Mouse (Mus musculus) hindbrain, postnatal 0 days (tissue): ENCODE measurements around the gene Map4k1. TPM values are rescaled to one million over a fixed set of nuclear protein-coding genes. Genes with fewer than 3 reads are reported as not detected.

ENCODE experiments used
- ATAC-seq: fragments of 200-750 bp; cut with Nextera tagmentation; 2 replicates; pipeline ENCODE4 v1.8.0; 2017; ENCODE audit warnings: mild to moderate bottlenecking, moderate TSS enrichment, moderate library complexity
- DNase-seq: peaks from one replicate; pipeline ENCODE4 v3.0.0-alpha.2; 2015; ENCODE audit warnings: low spot score
- H3K27ac ChIP-seq: fragments of 300-500 bp; sonication (generic); 2 replicates; pipeline ENCODE4 v1.5.1; 2014; ENCODE audit warnings: mild to moderate bottlenecking
- H3K27me3 ChIP-seq: fragments of 300-500 bp; sonication (generic); 2 replicates; pipeline ENCODE4 v1.6.1; 2014; ENCODE audit warnings: low read length, mixed read lengths; ENCODE audit not compliant: insufficient read depth
- H3K36me3 ChIP-seq: fragments of 300-500 bp; sonication (generic); 2 replicates; pipeline ENCODE4 v1.6.1; 2014; ENCODE audit warnings: low read length, mixed read lengths; ENCODE audit not compliant: insufficient read depth
- H3K4me1 ChIP-seq: fragments of 300-500 bp; sonication (generic); 2 replicates; pipeline ENCODE4 v1.6.1; 2014; ENCODE audit warnings: antibody characterized with exemption, low read length, mixed read lengths; ENCODE audit not compliant: insufficient read depth
- H3K4me2 ChIP-seq: fragments of 300-500 bp; sonication (generic); 2 replicates; pipeline ENCODE4 v1.6.1; 2014; ENCODE audit warnings: low read depth, mild to moderate bottlenecking, low read length, moderate library complexity, mixed read lengths
- H3K4me3 ChIP-seq: fragments of 300-500 bp; sonication (generic); 2 replicates; pipeline ENCODE4 v1.5.1; 2014; ENCODE audit warnings: low read length
- H3K9ac ChIP-seq: fragments of 300-500 bp; sonication (generic); replicated peaks from 2 replicates; pipeline ENCODE4 v1.6.1; 2014; ENCODE audit warnings: mild to moderate bottlenecking, low read length, moderate library complexity, mixed read lengths
- H3K9me3 ChIP-seq: fragments of 300-500 bp; sonication (generic); 2 replicates; pipeline ENCODE4 v1.6.1; 2016; ENCODE audit warnings: low read length, mixed read lengths
- CTCF ChIP-seq: IDR thresholded peaks from 2 replicates; pipeline ENCODE4 v1.5.1; 2016; ENCODE audit warnings: antibody characterized with exemption, control low read depth, low read depth
- WGBS: fragments of 180-500 bp; shearing (Covaris S2); extraction: QIAGEN DNeasy Blood & Tissue Kit; methylation state at CpG from one replicate; pipeline ENCODE4 v1.1.7; 2014; 5-methylcytosine and 5-hydroxymethylcytosine counted together
- polyA plus RNA-seq: library from polyadenylated mRNA; unstranded; fragments of >200 nt; fragmentation: Nextera tagmentation; extraction: Ambion mirVana; gene quantifications from 2 replicates; pipeline ENCODE4 v1.2.1, GENCODE M21; 2015
- total RNA-seq: library from RNA; depleted of rRNA; stranded (reverse); fragments of >200 nt; gene quantifications from 2 replicates; pipeline ENCODE4 v1.2.3, GENCODE M21; 2014

Map4k1 gene
- total and polyA plus RNA-seq, 2 experiments from 2014 or later, result 5.8 to 15.0 TPM

DNA sequence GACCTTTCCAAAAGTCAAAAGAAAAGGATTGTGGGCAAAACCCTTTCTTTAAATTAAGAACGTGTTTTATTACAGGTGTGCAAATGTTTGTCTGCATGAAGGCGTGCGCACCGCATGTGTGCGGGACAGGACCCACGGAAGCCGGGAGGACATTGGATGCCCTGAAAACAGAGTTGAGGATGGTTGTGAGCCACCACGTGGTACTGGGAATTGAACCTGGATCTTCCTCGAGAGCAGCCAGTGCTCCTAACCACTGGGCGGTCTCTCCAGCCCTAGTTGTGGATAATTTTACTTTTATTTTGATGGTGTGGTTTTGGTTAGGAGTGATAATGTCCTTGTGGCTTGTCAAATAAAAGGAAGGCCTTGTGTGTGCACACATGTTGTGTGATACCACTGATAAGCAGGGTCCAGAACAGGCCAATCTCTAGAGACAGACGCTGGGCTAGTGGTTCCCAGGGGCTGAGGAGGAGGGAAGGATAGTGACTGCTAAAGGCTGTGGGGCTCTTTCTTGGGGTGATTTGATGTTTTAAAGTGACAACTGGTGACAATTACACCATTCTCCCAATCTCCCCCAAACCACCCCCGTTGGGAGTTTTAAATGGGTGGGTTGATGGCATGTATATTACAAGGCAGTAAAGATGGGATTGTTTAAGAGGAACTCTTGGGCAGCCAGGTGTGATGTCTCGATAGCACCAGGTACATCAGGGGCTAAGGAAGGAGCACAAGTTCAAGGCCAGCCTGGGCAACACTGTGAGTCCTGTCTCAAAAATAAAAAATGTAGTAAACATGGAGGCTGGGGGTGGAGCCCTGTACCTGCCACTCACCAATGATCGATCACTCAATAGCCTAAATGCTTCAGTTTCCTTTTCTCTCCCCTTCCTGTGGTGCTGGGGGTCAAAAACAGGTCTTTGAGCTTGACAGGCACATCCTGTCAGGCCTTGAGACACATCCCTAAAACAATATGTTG lies 48.1 kb downstream of the Map4k1 start:
- DNase-seq, result no peak
- Histone ChIP-seq H3K9me3 (no peaks in the 10 kb centered on the region), H3K27ac (no peak overlapping the region), H3K4me2 (no peak overlapping the region), H3K9ac (no peak overlapping the region), H3K4me1 (no peaks in the 10 kb centered on the region), H3K27me3 (no peaks in the 10 kb centered on the region), H3K36me3 (no peaks in the 10 kb centered on the region), H3K4me3 (no peak overlapping the region)
- no peak for ATAC-seq
- 92% methylated on average over 14 of the region's 14 CpGs for WGBS
- no peak for TF ChIP-seq CTCF

GRCm38 (mm10) chr7:29031641-29032040 lies 49.8 kb downstream of the Map4k1 start:
- H3K4me1 ChIP-seq, result no peaks in the 10 kb centered on the region
- no peaks in the 10 kb centered on the region for H3K36me3 ChIP-seq
- H3K27ac ChIP-seq, result no peak overlapping the region
- H3K4me3 ChIP-seq, result no peak overlapping the region
- no peak overlapping the region for H3K4me2 ChIP-seq
- 64% methylated on average over 10 of the region's 10 CpGs for WGBS
- H3K9me3 ChIP-seq, result no peaks in the 10 kb centered on the region
- TF ChIP-seq CTCF, result no peak
- DNase-seq (no peak), ATAC-seq (no peak)
- H3K27me3 ChIP-seq, result no peaks in the 10 kb centered on the region
- H3K9ac ChIP-seq, result no peak overlapping the region

DNA sequence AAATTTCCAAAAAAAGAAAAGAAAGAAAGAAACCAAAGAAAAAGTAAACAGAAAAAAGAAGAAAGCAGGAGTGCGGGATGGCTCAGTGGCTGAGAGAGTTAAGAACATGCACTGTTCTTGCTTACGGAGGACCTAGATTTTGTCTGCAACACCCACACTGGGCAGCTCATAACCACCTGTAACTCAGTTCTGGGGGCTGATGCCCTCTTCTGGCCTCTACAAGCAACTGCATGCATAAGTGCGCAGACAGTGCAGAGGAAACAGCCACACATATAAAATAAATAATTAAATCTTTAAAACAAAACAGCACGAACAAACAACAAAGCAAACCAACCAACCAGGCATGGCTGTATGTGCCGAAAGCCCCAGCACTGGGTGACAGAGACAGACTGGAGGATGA lies 50.8 kb downstream of the Map4k1 start:
- Histone ChIP-seq H3K4me3 (no peak overlapping the region), H3K4me2 (no peak overlapping the region)

GRCm38 (mm10) chr7:29037261-29037660 lies 55.4 kb downstream of the Map4k1 start:
- Histone ChIP-seq H3K9me3 (no peaks in the 10 kb centered on the region), H3K27ac (no peak overlapping the region), H3K9ac (no peak overlapping the region), H3K36me3 (no peaks in the 10 kb centered on the region), H3K4me1 (no peaks in the 10 kb centered on the region), H3K4me2 (no peak overlapping the region), H3K27me3 (no peaks in the 10 kb centered on the region), H3K4me3 (no peak overlapping the region)
- ATAC-seq, result no peak
- 90% methylated on average over 6 of the region's 6 CpGs for WGBS
- no peak for DNase-seq
- peak; percentile 20; the same call in 1 of the 2 replicates for TF ChIP-seq CTCF

More for the DNA sequence above, 50.8 kb downstream of the Map4k1 start:
- DNase-seq, result no peak
- no peak overlapping the region for H3K27ac ChIP-seq
- H3K27me3 ChIP-seq, result no peaks in the 10 kb centered on the region
- no peak overlapping the region for H3K9ac ChIP-seq
- H3K9me3 ChIP-seq, result no peaks in the 10 kb centered on the region
- WGBS, result 86% methylated on average over 5 of the region's 5 CpGs
- no peaks in the 10 kb centered on the region for H3K36me3 ChIP-seq
- ATAC-seq, result no peak
- no peaks in the 10 kb centered on the region for H3K4me1 ChIP-seq
- TF ChIP-seq CTCF, result peak; percentile 59

- Histone ChIP-seq H3K9ac (peak overlapping the region; percentile 45), H3K27ac (0 out of 2 replicates have a peak overlapping the region, but pooled peaks have one; percentile 26), H3K27me3 (no peaks in the 10 kb centered on the region), H3K9me3 (no peaks in the 10 kb centered on the region), H3K4me2 (peak overlapping the region; percentile 71), H3K4me3 (peak overlapping the region; percentile 31), H3K36me3 (no peaks in the 10 kb centered on the region), H3K4me1 (no peaks in the 10 kb centered on the region)
- DNase-seq (peak; percentile 95), ATAC-seq (peak; percentile 44)
- peak; percentile 94 for TF ChIP-seq CTCF
- under 1% methylated on average over 11 of the region's 11 CpGs for WGBS
These were observed 57.7 kb downstream of the Map4k1 start for GRCm38 (mm10) chr7:29039604-29039984.

- ATAC-seq, result peak; percentile 21; the same call in 1 of the 2 replicates
- Histone ChIP-seq H3K4me3 (peak overlapping the region; percentile 31), H3K36me3 (no peaks in the 10 kb centered on the region), H3K4me1 (no peaks in the 10 kb centered on the region), H3K9ac (peak overlapping the region; percentile 45), H3K4me2 (peak overlapping the region; percentile 71), H3K27ac (0 out of 2 replicates have a peak overlapping the region, but pooled peaks have one; percentile 26), H3K27me3 (no peaks in the 10 kb centered on the region), H3K9me3 (no peaks in the 10 kb centered on the region)
- peak; percentile 54 for DNase-seq
- 1% methylated on average over 26 of the region's 26 CpGs for WGBS
- TF ChIP-seq CTCF, result no peak
These were observed 58.3 kb downstream of the Map4k1 start for GRCm38 (mm10) chr7:29039985-29040661.
